Mouse (Mus musculus) midbrain, embryonic 15.5 days (tissue): ENCODE data around the gene Fam172a. TPM values are rescaled to one million over a fixed set of nuclear protein-coding genes. Genes with fewer than 3 reads are reported as not detected.

ENCODE experiments used
- ATAC-seq: fragments of 200-750 bp; cut with Nextera tagmentation; replicated peaks from 2 replicates; pipeline ENCODE4 v1.8.0; 2017; ENCODE audit warnings: moderate TSS enrichment
- H3K27ac ChIP-seq: fragments of 300-500 bp; sonication (generic); 2 replicates; pipeline ENCODE4 v1.5.1; 2015; ENCODE audit warnings: mild to moderate bottlenecking, inconsistent platforms
- H3K27me3 ChIP-seq: fragments of 300-500 bp; sonication (generic); replicated peaks from 2 replicates; pipeline ENCODE4 v1.6.1; 2015; ENCODE audit warnings: inconsistent platforms
- H3K36me3 ChIP-seq: fragments of 300-500 bp; sonication (generic); replicated peaks from 2 replicates; pipeline ENCODE4 v1.6.1; 2015; ENCODE audit warnings: inconsistent platforms
- H3K4me1 ChIP-seq: fragments of 300-500 bp; sonication (generic); 2 replicates; pipeline ENCODE4 v1.6.1; 2015; ENCODE audit warnings: inconsistent platforms
- H3K4me2 ChIP-seq: fragments of 300-500 bp; sonication (generic); 2 replicates; pipeline ENCODE4 v1.6.1; 2015; ENCODE audit warnings: inconsistent platforms, mild to moderate bottlenecking, moderate library complexity
- H3K4me3 ChIP-seq: fragments of 300-500 bp; sonication (generic); 2 replicates; pipeline ENCODE4 v1.5.1; 2015; ENCODE audit warnings: mild to moderate bottlenecking, inconsistent platforms
- H3K9ac ChIP-seq: fragments of 300-500 bp; sonication (generic); 2 replicates; pipeline ENCODE4 v1.6.1; 2015; ENCODE audit warnings: mild to moderate bottlenecking, inconsistent platforms
- H3K9me3 ChIP-seq: fragments of 300-500 bp; sonication (generic); 2 replicates; pipeline ENCODE4 v1.6.1; 2016; ENCODE audit warnings: inconsistent platforms
- WGBS: fragments of 180-500 bp; shearing (Covaris S2); methylation state at CpG from one replicate; pipeline ENCODE4 v1.1.7; 2015; ENCODE audit warnings: mixed read lengths; 5-methylcytosine and 5-hydroxymethylcytosine counted together
- polyA plus RNA-seq: library from polyadenylated mRNA; unstranded; fragments of >200 nt; fragmentation: Nextera tagmentation; extraction: Ambion mirVana; gene quantifications from 2 replicates; pipeline ENCODE4 v1.2.1, GENCODE M21; 2015

The Fam172a gene
- polyA plus RNA-seq, 1 experiment from 2014 or later, result 43.8 TPM

DNA sequence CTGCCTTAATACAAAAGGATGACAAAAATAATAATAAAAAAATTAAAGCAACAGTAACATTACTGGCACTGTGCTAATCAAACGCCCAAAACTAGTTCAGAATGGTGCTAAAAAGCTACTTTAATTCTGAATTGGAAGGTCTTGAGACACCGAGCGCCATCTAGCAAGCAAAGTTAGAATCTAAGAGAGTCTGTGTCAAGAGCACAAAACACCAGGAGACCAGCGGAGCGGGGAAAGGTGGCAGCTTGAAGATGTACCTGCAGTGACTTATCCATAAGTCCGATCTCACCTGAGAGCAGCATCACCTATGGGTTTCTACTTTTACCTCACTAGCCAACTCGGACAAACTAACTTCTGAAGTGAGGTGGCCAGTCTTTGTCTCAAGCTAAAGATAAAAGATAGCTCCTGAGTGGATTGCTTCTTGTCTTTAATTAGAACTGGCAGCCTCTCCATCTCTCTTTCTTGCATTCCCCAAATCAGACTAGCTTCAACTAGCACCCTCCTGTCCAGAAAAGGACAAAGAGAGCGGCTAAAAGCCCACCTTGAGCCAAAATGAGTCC is 474.1 kb downstream of the Fam172a start:
- peak overlapping the region; percentile 34 for H3K4me2 ChIP-seq
- peaks cover 16% of the 10 kb centered on the region for H3K4me1 ChIP-seq
- H3K9ac ChIP-seq, result peak overlapping the region; percentile 4; the same call in 1 of the 2 replicates
- H3K27me3 ChIP-seq, result peaks cover 50% of the 10 kb centered on the region
- H3K4me3 ChIP-seq, result peak overlapping the region; percentile 15; the same call in 1 of the 2 replicates
- no peaks in the 10 kb centered on the region for H3K36me3 ChIP-seq
- peak; percentile 49; the same call in 1 of the 2 replicates for ATAC-seq
- WGBS, result 2% methylated on average over 8 of the region's 8 CpGs
- peak overlapping the region; percentile 62 for H3K27ac ChIP-seq
- no peaks in the 10 kb centered on the region for H3K9me3 ChIP-seq

GRCm38 (mm10) chr13:78177381-78177950 is 475.6 kb downstream of the Fam172a start:
- H3K4me3 ChIP-seq, result no peak overlapping the region
- H3K9me3 ChIP-seq, result no peaks in the 10 kb centered on the region
- H3K9ac ChIP-seq, result no peak overlapping the region
- H3K36me3 ChIP-seq, result no peaks in the 10 kb centered on the region
- peaks cover 24% of the 10 kb centered on the region for H3K4me1 ChIP-seq
- WGBS, result 22% methylated on average over 5 of the region's 5 CpGs
- peaks cover 48% of the 10 kb centered on the region for H3K27me3 ChIP-seq
- H3K4me2 ChIP-seq, result no peak overlapping the region
- H3K27ac ChIP-seq, result peak overlapping the region; percentile 26; the same call in 1 of the 2 replicates
- no peak for ATAC-seq

GRCm38 (mm10) chr13:78178021-78178420 is 476.2 kb downstream of the Fam172a start:
- H3K27me3 ChIP-seq, result peaks cover 47% of the 10 kb centered on the region
- no peaks in the 10 kb centered on the region for H3K9me3 ChIP-seq
- peak overlapping the region; percentile 26 for H3K27ac ChIP-seq
- no peak overlapping the region for H3K9ac ChIP-seq
- no peak for ATAC-seq
- no peak overlapping the region for H3K4me2 ChIP-seq
- no peak overlapping the region for H3K4me3 ChIP-seq
- WGBS, result 4% methylated on average over 1 of the region's 1 CpGs
- H3K36me3 ChIP-seq, result no peaks in the 10 kb centered on the region
- H3K4me1 ChIP-seq, result peaks cover 24% of the 10 kb centered on the region

DNA sequence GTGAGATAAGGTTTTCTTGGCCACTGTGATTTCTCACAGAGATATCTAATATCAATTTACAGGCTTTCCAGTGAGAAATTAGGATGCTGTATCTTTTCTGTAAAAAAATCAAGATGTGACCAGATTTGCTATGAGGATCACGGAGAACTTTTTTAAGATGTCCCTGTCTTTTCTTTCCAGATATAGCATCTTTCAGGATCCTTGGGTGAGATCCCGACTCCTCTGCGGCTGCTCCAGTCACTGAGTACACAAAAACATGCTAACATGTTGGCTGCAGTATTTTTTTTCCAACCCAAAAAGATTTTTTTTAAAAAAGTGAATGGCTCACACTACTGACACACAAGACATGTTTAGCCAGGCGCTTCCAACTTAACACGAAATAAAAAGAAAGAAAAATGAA is 476.9 kb downstream of the Fam172a start:
- H3K4me3 ChIP-seq, result peak overlapping the region; percentile 40; the same call in 1 of the 2 replicates
- ATAC-seq, result no peak
- no peaks in the 10 kb centered on the region for H3K36me3 ChIP-seq
- H3K4me1 ChIP-seq, result peaks cover 24% of the 10 kb centered on the region
- H3K27ac ChIP-seq, result peak overlapping the region; percentile 82
- peaks cover 42% of the 10 kb centered on the region for H3K27me3 ChIP-seq
- peak overlapping the region; percentile 52 for H3K4me2 ChIP-seq
- H3K9me3 ChIP-seq, result no peaks in the 10 kb centered on the region
- peak overlapping the region; percentile 45; the same call in 1 of the 2 replicates for H3K9ac ChIP-seq
- 9% methylated on average over 5 of the region's 5 CpGs for WGBS

DNA sequence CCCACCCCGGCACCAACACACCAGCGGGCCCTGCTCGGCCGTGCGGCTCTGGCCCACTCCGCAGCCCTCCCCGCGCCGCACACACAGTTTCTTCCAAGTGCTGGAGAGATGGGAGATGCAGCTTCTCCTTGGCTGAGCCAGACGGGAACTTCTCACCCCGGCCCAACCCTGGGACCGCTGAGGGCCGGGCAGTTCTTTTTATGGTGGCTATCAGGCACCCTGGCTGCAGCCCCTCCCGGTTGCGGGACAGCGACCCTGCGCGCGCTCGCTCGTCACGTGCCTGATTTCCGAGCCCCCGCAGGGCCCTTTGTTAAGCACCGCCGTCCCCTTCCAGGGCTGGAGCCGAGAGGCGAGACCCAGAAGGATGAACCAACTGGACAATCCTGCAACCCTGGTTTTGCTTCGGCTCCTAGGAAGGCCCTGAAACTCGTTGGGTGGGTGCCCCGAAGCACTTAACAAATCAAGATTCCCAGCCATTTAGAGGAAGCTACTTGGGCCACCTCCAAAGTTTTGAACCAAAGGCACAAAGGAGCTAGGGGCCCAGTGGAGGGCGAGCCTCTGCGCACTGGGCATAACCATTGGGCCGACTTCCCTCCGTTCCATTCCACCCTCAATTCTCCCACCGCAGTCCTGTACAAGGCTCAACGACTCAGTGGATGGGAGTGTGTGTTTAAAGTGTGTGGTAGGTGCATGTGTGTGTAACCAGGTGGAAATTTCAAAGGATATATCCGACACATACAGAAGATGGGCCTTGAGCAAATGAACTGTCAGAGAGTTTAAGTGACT is 477.7 kb downstream of the Fam172a start:
- H3K27me3 ChIP-seq, result peaks cover 39% of the 10 kb centered on the region
- ATAC-seq, result peak; percentile 55

DNA sequence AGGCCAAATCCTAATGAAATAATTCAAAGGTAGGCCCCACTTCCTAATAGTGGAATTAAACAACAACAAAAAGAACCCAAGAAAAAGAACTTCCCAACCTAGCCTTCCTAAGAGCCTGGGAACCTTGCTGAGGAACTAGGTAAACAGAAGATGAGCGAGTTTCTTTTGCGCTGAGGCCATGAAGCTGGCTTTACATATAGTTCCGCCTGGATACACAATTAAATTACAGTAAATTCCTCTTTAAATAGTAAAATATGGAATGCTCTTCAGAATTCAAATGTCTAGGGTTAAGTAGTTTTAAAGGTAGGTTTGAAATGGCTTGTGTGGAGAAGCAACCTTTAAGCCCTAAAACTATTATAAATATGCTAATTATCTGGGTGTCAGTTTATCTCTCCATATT is 478.4 kb downstream of the Fam172a start:
- Histone ChIP-seq H3K4me2 (peak overlapping the region; percentile 52; the same call in 1 of the 2 replicates), H3K27me3 (peaks cover 39% of the 10 kb centered on the region), H3K36me3 (no peaks in the 10 kb centered on the region), H3K4me3 (no peak overlapping the region), H3K9ac (no peak overlapping the region), H3K4me1 (peaks cover 35% of the 10 kb centered on the region), H3K27ac (peak overlapping the region; percentile 82), H3K9me3 (no peaks in the 10 kb centered on the region)
- 36% methylated on average over 3 of the region's 3 CpGs for WGBS
- no peak for ATAC-seq

More for the DNA sequence above, 477.7 kb downstream of the Fam172a start:
- Histone ChIP-seq H3K9me3 (no peaks in the 10 kb centered on the region), H3K9ac (peak overlapping the region; percentile 45), H3K27ac (peak overlapping the region; percentile 82), H3K4me3 (peak overlapping the region; percentile 40), H3K4me1 (peaks cover 28% of the 10 kb centered on the region), H3K36me3 (no peaks in the 10 kb centered on the region), H3K4me2 (peak overlapping the region; percentile 52)
- 3% methylated on average over 38 of the region's 38 CpGs for WGBS

GRCm38 (mm10) chr13:78181071-78181929 is 479.5 kb downstream of the Fam172a start:
- H3K36me3 ChIP-seq, result no peaks in the 10 kb centered on the region
- peak overlapping the region; percentile 77 for H3K27ac ChIP-seq
- peak; percentile 43 for ATAC-seq
- no peaks in the 10 kb centered on the region for H3K9me3 ChIP-seq
- H3K4me3 ChIP-seq, result peak overlapping the region; percentile 36
- peaks cover 37% of the 10 kb centered on the region for H3K27me3 ChIP-seq
- H3K4me2 ChIP-seq, result peak overlapping the region; percentile 66
- peaks cover 36% of the 10 kb centered on the region for H3K4me1 ChIP-seq
- under 1% methylated on average over 44 of the region's 44 CpGs for WGBS
- H3K9ac ChIP-seq, result peak overlapping the region; percentile 39

DNA sequence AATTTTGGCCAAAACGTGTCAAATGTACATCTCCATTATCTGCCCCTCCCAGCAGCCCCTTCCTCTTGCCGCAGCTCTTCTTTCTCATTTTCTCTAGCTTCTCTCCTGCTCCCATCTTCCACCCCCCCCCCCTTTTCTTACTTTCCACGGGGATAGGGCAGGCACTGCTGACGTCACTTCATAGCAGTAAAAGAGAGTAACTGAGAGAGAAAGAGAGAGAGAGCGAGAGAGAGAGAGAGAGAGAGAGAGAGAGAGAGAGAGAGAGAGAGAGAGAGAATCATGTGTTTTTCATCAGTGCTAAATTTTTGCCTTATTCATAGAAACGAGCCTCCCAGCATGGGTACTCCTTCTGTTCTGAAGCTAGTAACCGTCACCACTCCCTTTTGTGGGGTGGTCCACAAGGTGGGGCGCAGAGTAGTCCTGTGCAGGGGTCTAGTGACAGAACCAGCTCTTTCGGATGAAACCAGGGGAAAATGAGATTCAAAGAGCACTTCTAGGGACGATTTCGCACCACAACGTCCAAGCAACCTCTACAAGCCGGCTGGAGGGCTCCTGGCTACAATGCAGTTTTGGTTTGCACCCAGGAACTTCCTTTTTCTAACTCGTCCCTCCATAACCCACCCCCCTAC is 480.2 kb downstream of the Fam172a start:
- Histone ChIP-seq H3K4me3 (peak overlapping the region; percentile 36), H3K27ac (peak overlapping the region; percentile 77), H3K9me3 (no peaks in the 10 kb centered on the region), H3K4me2 (peak overlapping the region; percentile 66), H3K27me3 (peaks cover 37% of the 10 kb centered on the region), H3K36me3 (no peaks in the 10 kb centered on the region), H3K4me1 (peaks cover 42% of the 10 kb centered on the region), H3K9ac (peak overlapping the region; percentile 39)
- ATAC-seq, result peak; percentile 69
- WGBS, result 4% methylated on average over 14 of the region's 14 CpGs

DNA sequence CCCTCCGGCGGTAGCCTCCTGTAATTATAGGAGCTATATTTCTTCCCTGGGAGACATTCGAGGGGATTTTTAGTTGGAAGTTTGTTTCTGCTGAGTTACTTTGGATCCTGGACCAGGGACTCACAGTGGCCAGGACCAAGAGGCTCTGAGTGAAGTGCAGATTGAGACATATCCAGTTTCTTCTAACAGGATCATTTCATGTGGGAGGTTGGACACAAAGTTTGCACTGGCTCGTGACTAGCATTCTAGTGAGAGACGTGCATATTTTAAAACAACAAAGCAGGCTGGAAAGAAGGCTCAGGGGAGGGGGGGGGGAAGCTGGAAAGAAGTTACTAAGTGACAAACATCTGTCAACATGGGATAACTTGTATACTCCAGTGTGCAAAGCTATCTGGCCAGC is 481.2 kb downstream of the Fam172a start:
- Histone ChIP-seq H3K27me3 (peaks cover 39% of the 10 kb centered on the region), H3K4me2 (peak overlapping the region; percentile 66; the same call in 1 of the 2 replicates), H3K9ac (no peak overlapping the region), H3K36me3 (no peaks in the 10 kb centered on the region), H3K9me3 (no peaks in the 10 kb centered on the region), H3K4me1 (peaks cover 49% of the 10 kb centered on the region), H3K4me3 (no peak overlapping the region), H3K27ac (peak overlapping the region; percentile 77)
- 8% methylated on average over 5 of the region's 5 CpGs for WGBS
- no peak for ATAC-seq

GRCm38 (mm10) chr13:78183986-78184385 is 482.2 kb downstream of the Fam172a start:
- 16% methylated on average over 5 of the region's 5 CpGs for WGBS
- H3K4me3 ChIP-seq, result no peak overlapping the region
- H3K9me3 ChIP-seq, result no peaks in the 10 kb centered on the region
- H3K4me2 ChIP-seq, result peak overlapping the region; percentile 24; the same call in 1 of the 2 replicates
- peaks cover 54% of the 10 kb centered on the region for H3K4me1 ChIP-seq
- ATAC-seq, result peak; percentile 29
- H3K9ac ChIP-seq, result no peak overlapping the region
- H3K27me3 ChIP-seq, result peaks cover 41% of the 10 kb centered on the region
- peak overlapping the region; percentile 77 for H3K27ac ChIP-seq
- H3K36me3 ChIP-seq, result no peaks in the 10 kb centered on the region

- no peak for ATAC-seq
- WGBS, result 8% methylated on average over 14 of the region's 14 CpGs
- peaks cover 35% of the 10 kb centered on the region for H3K27me3 ChIP-seq
- H3K9me3 ChIP-seq, result no peaks in the 10 kb centered on the region
- H3K4me3 ChIP-seq, result no peak overlapping the region
- no peak overlapping the region for H3K9ac ChIP-seq
- peak overlapping the region; percentile 77 for H3K27ac ChIP-seq
- no peak overlapping the region; the same call in 1 of the 2 replicates for H3K4me2 ChIP-seq
- no peaks in the 10 kb centered on the region for H3K36me3 ChIP-seq
- peaks cover 48% of the 10 kb centered on the region for H3K4me1 ChIP-seq
Observed at GRCm38 (mm10) chr13:78184786-78185466, 483.1 kb downstream of the Fam172a start.
